Mouse (Mus musculus) liver, embryonic 15.5 days (tissue): Measurements from ENCODE around the gene Mat2b. TPM values are rescaled to one million over a fixed set of nuclear protein-coding genes. Genes with fewer than 3 reads are reported as not detected.

Source experiments
- ATAC-seq: fragments of 200-750 bp; cut with Nextera tagmentation; 2 replicates; pipeline ENCODE4 v1.8.0; 2017; ENCODE audit warnings: moderate number of reproducible peaks, mild to moderate bottlenecking, moderate library complexity; ENCODE audit not compliant: insufficient read depth
- H3K27ac ChIP-seq: fragments of 300-500 bp; sonication (generic); replicated peaks from 2 replicates; pipeline ENCODE4 v1.5.1; 2015; ENCODE audit warnings: mild to moderate bottlenecking, inconsistent platforms
- H3K27me3 ChIP-seq: fragments of 300-500 bp; sonication (generic); 2 replicates; pipeline ENCODE4 v1.6.1; 2015; ENCODE audit warnings: mild to moderate bottlenecking, inconsistent platforms
- H3K36me3 ChIP-seq: fragments of 300-500 bp; sonication (generic); replicated peaks from 2 replicates; pipeline ENCODE4 v1.6.1; 2015; ENCODE audit warnings: moderate library complexity, mild to moderate bottlenecking, inconsistent platforms
- H3K4me1 ChIP-seq: fragments of 300-500 bp; sonication (generic); replicated peaks from 2 replicates; pipeline ENCODE4 v1.6.1; 2015; ENCODE audit warnings: inconsistent platforms
- H3K4me2 ChIP-seq: fragments of 300-500 bp; sonication (generic); 2 replicates; pipeline ENCODE4 v1.6.1; 2015; ENCODE audit warnings: moderate library complexity, mild to moderate bottlenecking, inconsistent platforms
- H3K4me3 ChIP-seq: fragments of 300-500 bp; sonication (generic); replicated peaks from 2 replicates; pipeline ENCODE4 v1.5.1; 2015; ENCODE audit warnings: mild to moderate bottlenecking, inconsistent platforms
- H3K9ac ChIP-seq: fragments of 300-500 bp; sonication (generic); 2 replicates; pipeline ENCODE4 v1.6.1; 2015; ENCODE audit warnings: moderate library complexity, mild to moderate bottlenecking, inconsistent platforms
- H3K9me3 ChIP-seq: fragments of 300-500 bp; sonication (generic); replicated peaks from 2 replicates; pipeline ENCODE4 v1.6.1; 2016; ENCODE audit warnings: inconsistent platforms
- WGBS: fragments of 180-500 bp; shearing (Covaris S2); methylation state at CpG from one replicate; pipeline ENCODE4 v1.1.7; 2015; ENCODE audit warnings: mixed read lengths; ENCODE audit not compliant: insufficient replicate concordance; 5-methylcytosine and 5-hydroxymethylcytosine counted together
- polyA plus RNA-seq: library from polyadenylated mRNA; unstranded; fragments of >200 nt; fragmentation: Nextera tagmentation; extraction: Ambion mirVana; gene quantifications from 2 replicates; pipeline ENCODE4 v1.2.1, GENCODE M21; 2015

Gene Mat2b
- polyA plus RNA-seq, 1 experiment from 2014 or later = 54.3 TPM

DNA sequence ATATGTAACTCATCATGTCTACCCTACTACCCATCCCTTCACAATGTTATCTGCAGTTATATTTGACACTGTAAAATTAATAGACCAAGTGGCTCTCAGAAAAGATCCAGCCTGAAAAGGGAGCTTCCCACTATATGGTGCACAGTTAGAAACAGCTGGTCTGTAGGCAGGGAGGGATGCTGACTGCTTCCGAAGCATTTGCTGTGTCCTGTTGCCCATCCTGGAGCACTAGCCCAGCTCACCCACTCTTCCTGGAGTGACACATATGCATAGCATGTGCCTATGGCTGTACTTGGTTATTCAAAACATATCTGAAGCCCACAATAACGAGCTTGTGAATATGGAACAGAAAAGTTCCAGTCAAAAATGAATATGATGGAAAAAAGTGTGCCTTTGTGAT is 47.8 kb downstream of the Mat2b start:
- Histone ChIP-seq H3K27me3 (no peaks in the 10 kb centered on the region), H3K4me1 (no peaks in the 10 kb centered on the region), H3K4me2 (no peak overlapping the region), H3K36me3 (no peaks in the 10 kb centered on the region), H3K9ac (no peak overlapping the region), H3K4me3 (no peak overlapping the region), H3K27ac (no peak overlapping the region), H3K9me3 (no peaks in the 10 kb centered on the region)
- ATAC-seq = no peak
- 25% methylated on average over 2 of the region's 2 CpGs for WGBS

Other genes starting within 250 kb of the Mat2b start
- gene Hmmr, start 38.2 kb upstream of the Mat2b start, polyA plus RNA-seq = 48.7 and 55.6 TPM in 2 replicates
- gene Nudcd2, start 38.5 kb upstream of the Mat2b start, polyA plus RNA-seq = 75.4 and 79.3 TPM in 2 replicates
- gene Ccng1, start 60.1 kb upstream of the Mat2b start, polyA plus RNA-seq = 17.7 and 17.9 TPM in 2 replicates